Mouse (Mus musculus) cortical plate, adult 2 months (tissue): ENCODE results near the gene Siae.

ENCODE experiments used
- CTCF ChIP-seq: fragments of 200-500 bp; IDR thresholded peaks from 2 replicates; pipeline ENCODE4 v1.5.1; 2011; ENCODE audit warnings: mild to moderate bottlenecking, control low read depth, low read length; ENCODE audit not compliant: insufficient read depth; ENCODE audit errors: extremely low read depth
- POLR2A ChIP-seq: fragments of 200-500 bp; IDR thresholded peaks from 2 replicates; pipeline ENCODE4 v1.6.1; 2011; ENCODE audit warnings: mild to moderate bottlenecking, low read length, control low read depth; ENCODE audit not compliant: insufficient read depth; ENCODE audit errors: extremely low read depth

- TF ChIP-seq CTCF, result no peak
- TF ChIP-seq POLR2A, result no peak
Observed at GRCm38 (mm10) chr9:37653836-37654235, 98.3 kb downstream of the Siae start.
